Mouse (Mus musculus) CH12.LX (cell line): ENCODE results near the gene Olfml2a.

Experiments used
- CHD1 ChIP-seq: IDR thresholded peaks from 2 replicates; pipeline ENCODE4 v1.6.1; 2012; ENCODE audit warnings: low read depth, low read length, improper control_type of control experiment, inconsistent platforms
- CTCF ChIP-seq, 2 experiments: IDR thresholded peaks in 1 of 2; conservative IDR thresholded peaks in 1 of 2; 2 replicates each; pipeline ENCODE4 v1.5.1; 2011 to 2012; ENCODE audit warnings: low read depth in 2 of 2, low read length in 2 of 2, improper control_type of control experiment in 1 of 2, inconsistent platforms in 1 of 2, mild to moderate bottlenecking in 1 of 2, moderate library complexity in 1 of 2
- E2F4 ChIP-seq: IDR thresholded peaks from 2 replicates; pipeline ENCODE4 v1.6.1; 2011; ENCODE audit warnings: low read depth, low read length, improper control_type of control experiment; ENCODE audit not compliant: insufficient replicate concordance
- MAFK ChIP-seq: IDR thresholded peaks from 2 replicates; pipeline ENCODE4 v1.6.1; 2011; ENCODE audit warnings: low read length, improper control_type of control experiment; ENCODE audit not compliant: insufficient replicate concordance
- POLR2A ChIP-seq: IDR thresholded peaks from 2 replicates; pipeline ENCODE4 v1.6.1; 2011; ENCODE audit warnings: low read depth, mild to moderate bottlenecking, improper control_type of control experiment, low read length
- POLR2AphosphoS2 ChIP-seq: IDR thresholded peaks from 2 replicates; pipeline ENCODE4 v1.6.1; 2011; ENCODE audit warnings: low read depth, low read length, improper control_type of control experiment
- SMC3 ChIP-seq: IDR thresholded peaks from 2 replicates; pipeline ENCODE4 v1.6.1; 2011; ENCODE audit warnings: low read depth, low read length, improper control_type of control experiment
- TCF12 ChIP-seq: IDR thresholded peaks from 2 replicates; pipeline ENCODE4 v1.6.1; 2014; ENCODE audit warnings: low read depth, mild to moderate bottlenecking, inconsistent platforms, low read length, improper control_type of control experiment

GRCm38 (mm10) chr2:38941426-38941825 is 9.6 kb downstream of the Olfml2a start:
- TF ChIP-seq CTCF (conservative IDR thresholded peaks at IDR 0.05 in 1 of 2, IDR thresholded peaks at IDR 0.05 in 1 of 2; ENCODE audit: low read depth in 2 of 2, low read length in 2 of 2) (no peak), E2F4 (no peak), CHD1 (no peak), POLR2A (no peak), POLR2AphosphoS2 (no peak), SMC3 (no peak), MAFK (no peak), TCF12 (no peak)
